Mouse (Mus musculus): ENCODE results near the gene Pir. TPM values are rescaled to one million over a fixed set of nuclear protein-coding genes. Genes with fewer than 3 reads are reported as not detected.

Gene Pir
- polyA plus RNA-seq (2015; fragmentation: Nextera tagmentation; extraction: Ambion mirVana): 9.4 and 10.7 TPM in 2 replicates

DNA sequence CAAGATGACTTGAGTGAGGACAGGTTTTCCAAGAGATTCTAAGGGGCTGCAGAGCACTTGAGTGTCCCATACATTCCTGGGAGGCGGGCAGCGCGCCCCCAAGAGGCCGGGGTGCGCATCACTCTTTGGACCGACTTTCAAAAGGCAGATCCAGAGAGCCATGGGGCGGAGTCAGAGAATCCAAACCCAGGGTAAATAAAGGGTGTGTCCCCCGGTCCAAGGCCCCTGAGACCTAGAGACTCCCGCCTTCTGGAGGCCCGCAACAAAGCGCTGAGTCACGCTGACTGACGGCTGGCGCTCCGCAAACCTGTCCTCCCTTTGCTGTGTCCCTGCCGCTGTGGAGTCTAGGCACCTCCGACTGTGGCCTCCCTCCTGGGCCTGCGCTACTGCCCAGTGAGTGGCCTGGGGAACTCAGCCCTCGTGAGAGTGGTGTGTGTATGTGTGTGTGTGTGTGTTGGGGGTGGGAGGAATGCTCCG, at the start of gene Pir:
Gene Pir (plus strand): TSS at position 87 of the 477 bp plus-strand sequence.
- Histone ChIP-seq H3K9me3 (ENCODE audit: low read length) (no peaks in the 10 kb centered on the region), H3K9ac (replicated peaks; ENCODE audit: low read length) (peak within 1 kb of the TSS; percentile 59), H3K36me3 (ENCODE audit: insufficient read depth, low read length) (no peaks in the 10 kb centered on the region), H3K4me2 (replicated peaks; ENCODE audit: low read depth, low read length) (peak within 1 kb of the TSS; percentile 51), H3K27ac (ENCODE audit: low read length) (no peak within 1 kb of the TSS), H3K4me3 (ENCODE audit: low read length) (peak within 1 kb of the TSS; percentile 43), H3K4me1 (ENCODE audit: insufficient read depth, low read length) (no peaks in the 10 kb centered on the region), H3K27me3 (ENCODE audit: insufficient read depth, low read length) (peaks cover 16% of the 10 kb centered on the region)
- WGBS: 16% methylated on average over 20 of the region's 20 CpGs
- peak; percentile 88 for ATAC-seq (ENCODE audit: low FRiP score, low TSS enrichment)

DNA sequence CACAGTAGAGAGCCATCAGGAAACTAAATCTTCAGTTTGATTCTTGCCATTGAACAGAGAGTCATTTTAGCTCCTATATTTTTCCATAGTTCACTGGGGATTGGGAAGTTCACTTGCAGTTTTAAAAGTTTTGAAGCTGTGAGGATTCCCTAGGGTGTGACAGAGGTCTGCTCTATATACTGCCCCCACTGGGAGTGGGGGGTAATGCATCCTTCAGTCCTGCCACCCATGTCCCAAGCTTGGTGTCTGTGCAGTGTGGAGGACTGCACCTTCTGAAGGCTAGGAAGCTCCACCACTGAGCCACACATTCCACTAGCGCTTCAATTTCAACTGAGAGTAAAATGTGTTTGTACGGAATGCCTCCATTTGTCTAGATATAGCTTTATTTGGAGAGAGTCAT, 47.2 kb upstream of the Pir start:
- WGBS: 61% methylated on average over 2 of the region's 2 CpGs
- Histone ChIP-seq H3K36me3 (ENCODE audit: insufficient read depth, low read length) (no peaks in the 10 kb centered on the region), H3K27ac (ENCODE audit: low read length) (no peak overlapping the region), H3K4me2 (replicated peaks; ENCODE audit: low read depth, low read length) (no peak overlapping the region), H3K27me3 (ENCODE audit: insufficient read depth, low read length) (no peaks in the 10 kb centered on the region; the same call in 1 of the 2 replicates), H3K4me3 (ENCODE audit: low read length) (no peak overlapping the region), H3K9me3 (ENCODE audit: low read length) (no peaks in the 10 kb centered on the region), H3K9ac (replicated peaks; ENCODE audit: low read length) (no peak overlapping the region), H3K4me1 (ENCODE audit: insufficient read depth, low read length) (no peaks in the 10 kb centered on the region)
- no peak for ATAC-seq (ENCODE audit: low FRiP score, low TSS enrichment)

DNA sequence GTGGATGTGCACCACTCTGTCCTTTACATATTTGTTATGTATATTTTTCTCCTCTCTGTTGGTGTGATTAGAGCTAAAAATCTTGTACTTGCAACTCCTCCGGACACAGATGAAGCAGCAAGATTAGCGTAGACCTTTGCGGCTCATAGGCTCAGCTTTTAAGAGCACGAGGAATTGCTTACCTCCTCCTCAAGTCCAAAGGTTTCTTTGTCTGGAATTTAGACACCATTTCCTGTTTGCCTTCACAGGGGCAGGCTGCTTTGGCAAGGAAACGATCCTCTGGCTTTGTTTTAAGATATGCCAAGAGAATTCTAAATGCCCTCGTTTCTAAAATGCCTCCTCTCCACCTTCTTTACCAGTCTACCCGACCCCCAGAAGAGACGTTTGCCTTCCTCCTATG, 35.8 kb upstream of the Pir start:
- 51% methylated on average over 8 of the region's 8 CpGs for WGBS
- no peak for ATAC-seq (ENCODE audit: low FRiP score, low TSS enrichment)
- no peaks in the 10 kb centered on the region for H3K9me3 ChIP-seq (ENCODE audit: low read length)

DNA sequence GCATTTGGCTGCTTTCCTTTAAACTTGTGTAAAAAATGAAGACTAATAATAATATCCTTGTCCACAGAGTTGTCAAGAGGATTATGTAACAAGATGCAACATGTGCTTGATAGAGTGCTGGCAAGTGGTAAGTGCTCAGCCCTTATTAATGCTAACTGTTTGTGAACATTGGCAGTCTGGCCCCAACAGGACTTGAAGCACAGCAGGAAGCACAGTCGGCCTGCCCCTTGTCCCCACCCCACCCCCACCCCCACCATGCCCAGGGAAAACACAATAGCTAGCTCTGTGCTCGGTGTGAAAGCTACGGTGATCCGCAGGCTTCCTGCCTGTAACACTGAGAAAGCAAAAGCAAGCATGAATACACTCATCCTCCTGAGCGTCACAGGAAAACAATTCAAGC, 23.5 kb upstream of the Pir start:
- Histone ChIP-seq H3K36me3 (ENCODE audit: insufficient read depth, low read length) (no peaks in the 10 kb centered on the region), H3K27ac (ENCODE audit: low read length) (no peak overlapping the region), H3K4me1 (ENCODE audit: insufficient read depth, low read length) (no peaks in the 10 kb centered on the region), H3K27me3 (ENCODE audit: insufficient read depth, low read length) (peaks cover 16% of the 10 kb centered on the region), H3K9ac (replicated peaks; ENCODE audit: low read length) (no peak overlapping the region), H3K9me3 (ENCODE audit: low read length) (no peaks in the 10 kb centered on the region), H3K4me3 (ENCODE audit: low read length) (no peak overlapping the region), H3K4me2 (replicated peaks; ENCODE audit: low read depth, low read length) (no peak overlapping the region)
- ATAC-seq (ENCODE audit: low FRiP score, low TSS enrichment): no peak
- WGBS: 20% methylated on average over 5 of the region's 5 CpGs

More for the DNA sequence above, 35.8 kb upstream of the Pir start:
- Histone ChIP-seq H3K27me3 (ENCODE audit: insufficient read depth, low read length) (peaks cover 4% of the 10 kb centered on the region), H3K36me3 (ENCODE audit: insufficient read depth, low read length) (no peaks in the 10 kb centered on the region), H3K4me3 (ENCODE audit: low read length) (no peak overlapping the region), H3K4me1 (ENCODE audit: insufficient read depth, low read length) (peaks cover 2% of the 10 kb centered on the region; the same call in 1 of the 2 replicates), H3K9ac (replicated peaks; ENCODE audit: low read length) (no peak overlapping the region), H3K4me2 (replicated peaks; ENCODE audit: low read depth, low read length) (no peak overlapping the region), H3K27ac (ENCODE audit: low read length) (0 out of 2 replicates have a peak overlapping the region, but pooled peaks have one; percentile 24)

DNA sequence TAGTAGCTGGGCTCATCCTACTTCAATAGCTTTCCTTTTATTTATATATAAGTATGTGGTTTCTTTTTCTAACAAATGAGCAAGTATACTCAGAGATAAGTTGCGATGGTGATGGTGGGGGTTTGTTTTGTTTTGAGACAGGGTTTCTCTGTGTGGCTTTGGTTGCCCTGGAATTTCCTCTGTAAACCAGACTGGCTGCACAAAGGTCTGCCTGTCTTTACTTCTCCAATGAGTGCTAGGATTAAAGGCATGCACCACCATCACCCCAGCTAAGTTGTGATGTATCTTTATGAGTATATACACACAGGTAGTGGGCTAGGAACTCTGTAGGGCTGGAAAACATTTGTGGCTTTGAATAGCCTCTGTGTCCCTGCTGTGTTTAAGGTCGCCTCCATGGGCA, 22.4 kb upstream of the Pir start:
- no peaks in the 10 kb centered on the region for H3K9me3 ChIP-seq (ENCODE audit: low read length)
- H3K4me3 ChIP-seq (ENCODE audit: low read length): no peak overlapping the region
- no peak overlapping the region for H3K27ac ChIP-seq (ENCODE audit: low read length)
- no peak for ATAC-seq (ENCODE audit: low FRiP score, low TSS enrichment)
- peaks cover 18% of the 10 kb centered on the region for H3K27me3 ChIP-seq (ENCODE audit: insufficient read depth, low read length)
- no peaks in the 10 kb centered on the region for H3K36me3 ChIP-seq (ENCODE audit: insufficient read depth, low read length)
- H3K9ac ChIP-seq (replicated peaks; ENCODE audit: low read length): no peak overlapping the region
- 46% methylated on average over 2 of the region's 2 CpGs for WGBS
- H3K4me1 ChIP-seq (ENCODE audit: insufficient read depth, low read length): no peaks in the 10 kb centered on the region
- H3K4me2 ChIP-seq (replicated peaks; ENCODE audit: low read depth, low read length): no peak overlapping the region

DNA sequence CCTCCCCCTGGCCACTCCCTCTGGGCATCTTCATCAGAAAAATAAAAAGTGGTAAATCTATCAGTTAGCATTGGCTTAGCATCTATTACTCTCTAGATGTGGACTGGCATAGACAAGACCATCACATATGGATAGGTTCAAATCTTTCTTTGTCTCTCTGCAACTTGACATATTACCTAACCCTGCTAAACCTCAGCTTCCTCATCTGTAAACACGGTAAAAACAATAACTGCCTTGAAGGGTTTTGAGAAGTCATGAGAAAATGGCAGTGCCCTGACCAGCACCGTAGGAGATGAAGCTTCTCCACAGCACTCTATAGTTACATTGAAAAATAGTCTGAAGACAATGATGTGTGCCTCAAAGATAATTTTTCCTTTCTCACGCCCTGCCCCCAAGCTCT, 12.6 kb upstream of the Pir start:
- peaks cover 3% of the 10 kb centered on the region; the same call in 1 of the 2 replicates for H3K27me3 ChIP-seq (ENCODE audit: insufficient read depth, low read length)

DNA sequence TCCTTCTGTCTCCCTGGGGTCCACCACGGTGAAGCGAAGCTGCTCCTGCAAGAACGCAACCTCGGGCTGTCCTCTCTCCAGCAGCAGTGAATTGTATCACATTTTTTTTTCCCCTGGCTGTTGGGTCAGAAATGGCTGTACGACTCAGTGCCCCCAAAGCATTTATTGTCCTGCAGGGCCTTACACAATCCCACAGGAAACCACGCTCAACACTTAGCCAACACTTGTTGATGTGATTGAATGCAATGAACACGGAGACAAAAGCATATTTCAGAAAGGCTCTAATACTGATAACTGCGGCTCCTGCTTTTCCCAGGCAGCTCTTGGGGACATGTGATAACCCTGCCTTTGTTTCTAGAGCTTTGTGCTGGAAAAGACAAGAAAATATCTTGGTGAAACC, 11.1 kb upstream of the Pir start, which contains the start of gene Bmx:
Gene Bmx (minus strand): TSS at position 137 of the 400 bp plus-strand sequence.
- peaks cover 11% of the 10 kb centered on the region for H3K27me3 ChIP-seq (ENCODE audit: insufficient read depth, low read length)
- H3K4me1 ChIP-seq (ENCODE audit: insufficient read depth, low read length): no peaks in the 10 kb centered on the region
- no peaks in the 10 kb centered on the region for H3K36me3 ChIP-seq (ENCODE audit: insufficient read depth, low read length)
- H3K9ac ChIP-seq (replicated peaks; ENCODE audit: low read length): no peak within 1 kb of the TSS
- no peak within 1 kb of the TSS for H3K4me2 ChIP-seq (replicated peaks; ENCODE audit: low read depth, low read length)
- 48% methylated on average over 8 of the region's 8 CpGs for WGBS
- no peak within 1 kb of the TSS for H3K27ac ChIP-seq (ENCODE audit: low read length)
- H3K4me3 ChIP-seq (ENCODE audit: low read length): no peak within 1 kb of the TSS
- no peaks in the 10 kb centered on the region for H3K9me3 ChIP-seq (ENCODE audit: low read length)
- ATAC-seq (ENCODE audit: low FRiP score, low TSS enrichment): no peak

More for the DNA sequence above, 12.6 kb upstream of the Pir start:
- Histone ChIP-seq H3K9me3 (ENCODE audit: low read length) (no peaks in the 10 kb centered on the region), H3K4me2 (replicated peaks; ENCODE audit: low read depth, low read length) (no peak overlapping the region), H3K4me1 (ENCODE audit: insufficient read depth, low read length) (no peaks in the 10 kb centered on the region), H3K4me3 (ENCODE audit: low read length) (no peak overlapping the region), H3K27ac (ENCODE audit: low read length) (no peak overlapping the region), H3K36me3 (ENCODE audit: insufficient read depth, low read length) (no peaks in the 10 kb centered on the region), H3K9ac (replicated peaks; ENCODE audit: low read length) (no peak overlapping the region)
- ATAC-seq (ENCODE audit: low FRiP score, low TSS enrichment): no peak
- whole genome bisulfite sequencing: 87% methylated on average over 3 of the region's 3 CpGs

DNA sequence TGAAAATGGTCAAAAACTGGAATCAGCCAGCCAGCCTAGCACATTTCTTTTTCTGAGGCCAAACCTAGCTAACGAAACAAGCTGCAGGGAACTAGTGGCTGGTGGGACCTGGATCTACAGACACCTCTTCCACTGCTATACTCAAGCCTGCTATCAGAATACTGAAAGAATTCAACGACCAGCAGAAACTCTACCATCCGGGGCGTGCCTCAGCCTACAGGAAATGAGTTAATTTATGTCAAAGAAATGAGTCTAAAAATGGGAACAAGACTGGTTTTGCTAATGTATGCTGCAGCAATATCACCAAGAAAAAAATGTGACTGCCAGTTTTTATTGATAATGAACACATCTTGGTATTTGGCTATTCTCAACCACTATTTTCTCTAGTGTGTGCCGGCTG, 10.5 kb upstream of the Pir start:
- H3K9ac ChIP-seq (replicated peaks; ENCODE audit: low read length): no peak overlapping the region
- H3K4me2 ChIP-seq (replicated peaks; ENCODE audit: low read depth, low read length): no peak overlapping the region
- H3K27me3 ChIP-seq (ENCODE audit: insufficient read depth, low read length): peaks cover 13% of the 10 kb centered on the region
- no peak overlapping the region for H3K4me3 ChIP-seq (ENCODE audit: low read length)
- H3K27ac ChIP-seq (ENCODE audit: low read length): no peak overlapping the region
- no peaks in the 10 kb centered on the region for H3K9me3 ChIP-seq (ENCODE audit: low read length)
- no peaks in the 10 kb centered on the region for H3K36me3 ChIP-seq (ENCODE audit: insufficient read depth, low read length)
- WGBS: 66% methylated on average over 5 of the region's 5 CpGs
- no peak for ATAC-seq (ENCODE audit: low FRiP score, low TSS enrichment)
- no peaks in the 10 kb centered on the region for H3K4me1 ChIP-seq (ENCODE audit: insufficient read depth, low read length)

DNA sequence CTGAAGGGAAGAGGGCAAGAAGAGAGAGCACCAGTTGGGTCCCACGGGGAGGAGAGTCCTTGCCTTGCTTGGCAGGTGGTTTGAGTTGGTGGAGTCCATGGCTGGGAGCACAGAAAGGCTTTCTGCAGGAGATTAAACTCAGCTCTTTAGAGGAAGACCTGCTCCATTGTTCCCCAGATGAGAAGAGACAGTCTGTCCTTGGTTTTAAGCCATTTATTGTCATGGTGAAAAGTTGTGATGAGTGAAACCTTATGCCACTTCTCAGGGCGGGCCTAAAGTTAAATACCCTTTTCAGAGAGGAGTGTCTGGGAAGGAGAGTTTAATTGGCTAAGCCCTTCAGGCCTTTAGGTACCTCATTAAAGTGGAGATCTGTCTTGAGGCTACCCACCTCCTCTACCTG, 6.9 kb upstream of the Pir start:
- no peak overlapping the region for H3K27ac ChIP-seq (ENCODE audit: low read length)
- no peaks in the 10 kb centered on the region for H3K36me3 ChIP-seq (ENCODE audit: insufficient read depth, low read length)
- no peak overlapping the region for H3K4me2 ChIP-seq (replicated peaks; ENCODE audit: low read depth, low read length)
- H3K9ac ChIP-seq (replicated peaks; ENCODE audit: low read length): no peak overlapping the region
- H3K4me1 ChIP-seq (ENCODE audit: insufficient read depth, low read length): no peaks in the 10 kb centered on the region
- H3K9me3 ChIP-seq (ENCODE audit: low read length): no peaks in the 10 kb centered on the region
- no peak for ATAC-seq (ENCODE audit: low FRiP score, low TSS enrichment)
- H3K4me3 ChIP-seq (ENCODE audit: low read length): no peak overlapping the region
- 65% methylated on average over 2 of the region's 2 CpGs for WGBS
- H3K27me3 ChIP-seq (ENCODE audit: insufficient read depth, low read length): peaks cover 21% of the 10 kb centered on the region

DNA sequence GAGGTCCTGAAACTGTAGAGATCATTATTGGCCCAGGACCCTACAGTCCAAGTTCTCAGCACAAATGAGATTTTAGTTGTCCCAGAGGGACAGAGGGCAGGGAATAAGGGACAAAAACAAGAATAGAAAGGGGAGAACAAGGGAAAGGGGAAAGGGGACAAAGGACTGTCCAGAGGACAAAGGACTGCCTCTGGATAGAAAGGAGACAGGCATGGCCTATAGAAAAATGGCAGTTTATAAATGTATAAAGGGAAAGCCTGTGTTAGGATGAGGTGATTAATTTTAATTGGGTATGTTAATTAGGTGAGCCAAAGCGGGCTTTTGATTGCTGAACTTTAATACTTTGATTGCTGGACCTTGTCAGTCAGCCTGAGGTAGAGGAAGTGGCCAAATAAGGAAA, 4.3 kb upstream of the Pir start:
- Histone ChIP-seq H3K36me3 (ENCODE audit: insufficient read depth, low read length) (no peaks in the 10 kb centered on the region), H3K4me1 (ENCODE audit: insufficient read depth, low read length) (no peaks in the 10 kb centered on the region), H3K4me2 (replicated peaks; ENCODE audit: low read depth, low read length) (no peak overlapping the region), H3K9ac (replicated peaks; ENCODE audit: low read length) (no peak overlapping the region), H3K27me3 (ENCODE audit: insufficient read depth, low read length) (peaks cover 23% of the 10 kb centered on the region), H3K4me3 (ENCODE audit: low read length) (no peak overlapping the region), H3K27ac (ENCODE audit: low read length) (no peak overlapping the region), H3K9me3 (ENCODE audit: low read length) (no peaks in the 10 kb centered on the region)
- 15% methylated on average over 1 of the region's 1 CpGs for WGBS
- ATAC-seq (ENCODE audit: low FRiP score, low TSS enrichment): no peak
